Mouse (Mus musculus): ENCODE data around the gene Oosp2.

GRCm38 (mm10) chr19:11698342-11698741 is 38.0 kb upstream of the Oosp2 start:
- no peak for TF ChIP-seq ZNF384 (IDR thresholded peaks at IDR 0.05; ENCODE audit: low read depth, low read length)
- no peak for TF ChIP-seq ZC3H11A (IDR thresholded peaks at IDR 0.05; ENCODE audit: borderline replicate concordance, low read depth, low read length)

All from ES-E14 (cell line).